Mouse (Mus musculus): ENCODE measurements around the gene Mfsd8. TPM values are rescaled to one million over a fixed set of nuclear protein-coding genes. Genes with fewer than 3 reads are reported as not detected.

Gene Mfsd8
- polyA plus RNA-seq, 1 experiment from 2014 or later, result 6.0 TPM

DNA sequence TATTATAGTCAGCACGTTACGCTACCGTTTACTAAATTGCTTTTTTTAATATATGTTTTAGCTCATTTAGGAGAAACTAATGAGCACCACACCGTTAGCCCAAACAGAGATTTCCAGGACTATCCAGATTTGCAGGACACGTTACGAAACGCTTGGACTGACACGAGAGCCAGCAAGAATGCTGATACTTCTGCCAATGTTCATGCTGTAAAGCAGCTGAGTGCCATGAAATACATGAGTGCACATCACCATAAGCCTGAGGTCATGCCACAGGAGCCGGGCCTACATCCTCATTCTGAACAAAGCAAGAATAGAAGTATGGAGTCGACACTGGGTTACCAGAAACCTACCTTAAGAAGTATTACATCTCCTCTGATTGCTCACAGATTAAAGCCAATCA is 38.0 kb downstream of the Mfsd8 start:
- no peak for ATAC-seq
- Histone ChIP-seq H3K36me3 (ENCODE audit: control insufficient read depth, insufficient read depth, low read length) (peaks cover 14% of the 10 kb centered on the region), H3K4me1 (ENCODE audit: control insufficient read depth, insufficient read depth, low read length) (no peaks in the 10 kb centered on the region), H3K27me3 (replicated peaks; ENCODE audit: control insufficient read depth, insufficient read depth, low read length) (no peaks in the 10 kb centered on the region), H3K4me3 (ENCODE audit: low read length) (no peak overlapping the region), H3K9ac (ENCODE audit: low read depth, low read length) (no peak overlapping the region), H3K4me2 (ENCODE audit: low read depth, low read length) (no peak overlapping the region), H3K9me3 (ENCODE audit: control insufficient read depth, low read length) (no peaks in the 10 kb centered on the region), H3K27ac (ENCODE audit: low read length) (no peak overlapping the region)
- WGBS, result 94% methylated on average over 10 of the region's 10 CpGs

DNA sequence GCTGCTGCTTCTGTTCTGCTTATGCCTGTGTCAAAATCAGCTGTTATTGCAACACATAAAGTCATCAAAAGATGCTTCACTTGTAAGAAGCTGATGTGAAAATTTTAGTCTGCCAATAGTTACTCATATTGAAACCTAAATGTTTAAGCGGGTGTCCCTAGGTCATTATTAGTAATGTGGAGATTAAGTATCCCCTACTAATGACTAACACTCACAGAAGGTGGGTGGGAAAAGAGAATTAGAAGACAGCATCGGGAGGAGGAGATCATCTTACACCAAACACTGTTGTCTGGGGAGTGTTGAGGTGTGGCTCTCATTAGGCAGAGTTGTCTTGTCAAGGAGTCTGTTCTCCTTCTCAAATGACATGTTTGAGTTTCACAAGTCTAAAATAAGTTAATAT is 39.8 kb downstream of the Mfsd8 start:
- no peaks in the 10 kb centered on the region for H3K9me3 ChIP-seq (ENCODE audit: control insufficient read depth, low read length)
- no peak overlapping the region for H3K27ac ChIP-seq (ENCODE audit: low read length)
- no peak overlapping the region for H3K4me3 ChIP-seq (ENCODE audit: low read length)
- no peak overlapping the region for H3K9ac ChIP-seq (ENCODE audit: low read depth, low read length)
- H3K4me1 ChIP-seq (ENCODE audit: control insufficient read depth, insufficient read depth, low read length), result no peaks in the 10 kb centered on the region
- H3K27me3 ChIP-seq (replicated peaks; ENCODE audit: control insufficient read depth, insufficient read depth, low read length), result no peaks in the 10 kb centered on the region
- no peak overlapping the region for H3K4me2 ChIP-seq (ENCODE audit: low read depth, low read length)
- ATAC-seq, result no peak
- H3K36me3 ChIP-seq (ENCODE audit: control insufficient read depth, insufficient read depth, low read length), result peaks cover 10% of the 10 kb centered on the region
- 68% methylated on average over 2 of the region's 2 CpGs for WGBS

DNA sequence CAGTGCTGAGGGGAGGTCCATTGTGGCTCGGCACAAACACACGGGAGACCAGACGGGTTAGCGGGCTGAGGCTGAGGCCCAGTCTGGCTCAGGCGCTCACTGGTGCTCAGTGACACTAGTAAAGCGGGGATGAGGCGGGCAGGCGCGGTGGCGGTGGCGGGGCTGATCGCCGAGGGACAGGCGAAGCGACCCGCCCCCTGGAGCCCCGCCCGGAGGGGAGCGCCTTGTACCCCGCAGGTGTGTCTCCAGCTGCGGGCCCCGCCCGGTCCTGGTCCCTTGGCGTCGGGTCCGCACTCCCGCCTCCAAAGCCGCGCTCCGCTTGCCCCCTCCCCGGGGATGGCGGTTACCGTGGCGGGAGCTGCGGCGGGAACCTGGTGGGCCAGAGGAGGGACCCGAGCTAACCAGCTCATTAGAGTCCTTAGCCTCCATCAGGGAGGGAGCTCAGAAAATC is 46.3 kb downstream of the Mfsd8 start:
- H3K27ac ChIP-seq (ENCODE audit: low read length), result peak overlapping the region; percentile 72
- 0 out of 2 replicates have a peak, but pooled peaks cover 2% of the 10 kb centered on the region for H3K4me1 ChIP-seq (ENCODE audit: control insufficient read depth, insufficient read depth, low read length)
- H3K4me3 ChIP-seq (ENCODE audit: low read length), result peak overlapping the region; percentile 93
- H3K9ac ChIP-seq (ENCODE audit: low read depth, low read length), result peak overlapping the region; percentile 86
- H3K9me3 ChIP-seq (ENCODE audit: control insufficient read depth, low read length), result no peaks in the 10 kb centered on the region
- 0 out of 2 replicates have a peak, but pooled peaks cover 3% of the 10 kb centered on the region for H3K36me3 ChIP-seq (ENCODE audit: control insufficient read depth, insufficient read depth, low read length)
- H3K4me2 ChIP-seq (ENCODE audit: low read depth, low read length), result peak overlapping the region; percentile 87
- WGBS, result under 1% methylated on average over 34 of the region's 37 CpGs
- no peaks in the 10 kb centered on the region for H3K27me3 ChIP-seq (replicated peaks; ENCODE audit: control insufficient read depth, insufficient read depth, low read length)
- peak; percentile 87 for ATAC-seq

DNA sequence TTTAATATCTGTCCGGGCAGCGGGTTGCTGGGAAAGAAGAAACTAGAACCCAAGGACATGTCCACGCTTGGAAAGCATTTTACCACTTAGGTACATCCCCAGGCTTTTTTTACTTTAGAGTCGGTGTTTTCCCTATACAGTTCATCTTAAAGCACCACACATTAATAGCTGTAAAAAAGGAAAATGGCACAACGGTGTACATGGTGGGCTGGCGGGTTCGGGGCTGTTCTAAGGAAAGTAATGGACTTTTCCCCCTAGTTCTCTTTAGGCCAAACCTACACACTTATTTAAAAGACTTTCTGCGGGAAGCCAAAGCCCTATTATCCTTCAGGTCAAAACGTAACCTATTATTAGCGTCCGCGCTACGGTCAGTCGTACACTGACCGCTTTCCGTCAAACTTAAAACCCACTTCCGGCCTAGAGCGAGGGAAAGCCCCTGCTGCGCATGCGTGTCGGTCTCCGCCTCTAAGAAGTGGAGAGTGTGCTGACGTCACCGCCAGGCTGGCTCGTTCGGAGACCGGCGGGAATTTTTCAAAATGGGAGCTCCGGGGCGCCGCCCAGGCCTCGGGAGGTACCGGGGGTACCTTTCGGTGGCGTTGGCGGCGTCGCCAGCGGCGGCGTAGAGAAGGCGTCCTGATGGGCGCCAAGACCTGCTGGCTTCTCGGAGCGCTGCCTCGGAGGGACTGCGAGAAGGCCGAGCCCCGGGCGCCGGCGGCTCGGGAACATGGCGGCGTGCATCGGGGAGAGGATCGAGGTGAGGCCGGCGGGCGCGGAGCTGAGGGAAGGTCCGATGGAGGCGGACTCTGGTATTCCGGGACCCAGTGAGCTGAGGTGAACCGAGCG is 46.9 kb downstream of the Mfsd8 start, which contains the start of gene Plk4:
Plk4 (plus strand) TSS at position 490 of the 843 bp plus-strand sequence.
- Histone ChIP-seq H3K27ac (ENCODE audit: low read length) (peak within 1 kb of the TSS; percentile 72), H3K4me3 (ENCODE audit: low read length) (peak within 1 kb of the TSS; percentile 93), H3K4me2 (ENCODE audit: low read depth, low read length) (peak within 1 kb of the TSS; percentile 87), H3K9ac (ENCODE audit: low read depth, low read length) (peak within 1 kb of the TSS; percentile 86), H3K4me1 (ENCODE audit: control insufficient read depth, insufficient read depth, low read length) (0 out of 2 replicates have a peak, but pooled peaks cover 2% of the 10 kb centered on the region), H3K27me3 (replicated peaks; ENCODE audit: control insufficient read depth, insufficient read depth, low read length) (no peaks in the 10 kb centered on the region), H3K36me3 (ENCODE audit: control insufficient read depth, insufficient read depth, low read length) (no peaks in the 10 kb centered on the region), H3K9me3 (ENCODE audit: control insufficient read depth, low read length) (no peaks in the 10 kb centered on the region)
- peak; percentile 94 for ATAC-seq
- 2% methylated on average over 66 of the region's 66 CpGs for WGBS

DNA sequence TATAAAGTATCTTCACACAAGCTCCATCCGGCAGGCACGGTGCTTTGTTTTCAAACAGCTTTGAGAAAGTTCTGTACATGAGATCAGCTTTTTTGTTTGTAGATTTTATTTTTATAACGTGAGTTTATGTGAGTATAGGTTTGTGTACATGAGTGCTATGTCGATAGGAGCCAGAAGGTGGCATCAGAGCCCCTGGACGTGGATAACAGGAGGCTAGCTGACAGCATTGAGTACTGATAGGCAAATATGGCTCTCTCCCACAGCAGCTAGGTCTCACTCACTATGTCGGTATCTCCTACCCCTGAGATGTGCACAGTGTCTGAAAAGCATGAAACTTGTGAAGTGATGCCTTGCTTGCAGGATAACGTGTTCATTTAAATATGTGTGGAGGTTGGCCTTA is 48.2 kb downstream of the Mfsd8 start:
- no peak for ATAC-seq
- H3K27me3 ChIP-seq (replicated peaks; ENCODE audit: control insufficient read depth, insufficient read depth, low read length), result no peaks in the 10 kb centered on the region
- no peak overlapping the region for H3K4me3 ChIP-seq (ENCODE audit: low read length)
- no peaks in the 10 kb centered on the region for H3K36me3 ChIP-seq (ENCODE audit: control insufficient read depth, insufficient read depth, low read length)
- H3K4me1 ChIP-seq (ENCODE audit: control insufficient read depth, insufficient read depth, low read length), result 0 out of 2 replicates have a peak, but pooled peaks cover 2% of the 10 kb centered on the region
- no peak overlapping the region for H3K27ac ChIP-seq (ENCODE audit: low read length)
- no peak overlapping the region for H3K4me2 ChIP-seq (ENCODE audit: low read depth, low read length)
- H3K9me3 ChIP-seq (ENCODE audit: control insufficient read depth, low read length), result no peaks in the 10 kb centered on the region
- WGBS, result 40% methylated on average over 7 of the region's 7 CpGs
- H3K9ac ChIP-seq (ENCODE audit: low read depth, low read length), result no peak overlapping the region

DNA sequence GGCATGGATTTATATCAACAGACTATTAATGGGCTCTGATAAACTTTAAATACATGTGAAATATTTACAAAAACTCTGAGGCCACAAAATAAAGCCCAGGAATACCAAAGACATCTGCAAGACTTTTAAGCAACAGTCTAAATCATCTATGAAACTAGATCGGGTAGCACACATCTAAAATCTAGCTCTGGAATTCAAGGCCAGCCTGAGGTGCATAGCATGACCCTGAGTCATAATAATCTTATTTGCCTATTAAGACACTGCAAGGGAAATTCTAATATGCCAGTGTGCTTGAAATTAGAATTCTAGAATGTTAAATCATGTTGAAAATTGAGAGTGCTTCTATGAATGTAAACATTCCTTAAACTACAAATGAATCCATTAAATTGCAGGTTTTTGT is 48.6 kb downstream of the Mfsd8 start:
- H3K4me3 ChIP-seq (ENCODE audit: low read length), result no peak overlapping the region
- no peaks in the 10 kb centered on the region for H3K9me3 ChIP-seq (ENCODE audit: control insufficient read depth, low read length)
- 0 out of 2 replicates have a peak, but pooled peaks cover 2% of the 10 kb centered on the region for H3K4me1 ChIP-seq (ENCODE audit: control insufficient read depth, insufficient read depth, low read length)
- no peaks in the 10 kb centered on the region for H3K27me3 ChIP-seq (replicated peaks; ENCODE audit: control insufficient read depth, insufficient read depth, low read length)
- no peak overlapping the region for H3K27ac ChIP-seq (ENCODE audit: low read length)
- no peak overlapping the region for H3K9ac ChIP-seq (ENCODE audit: low read depth, low read length)
- H3K36me3 ChIP-seq (ENCODE audit: control insufficient read depth, insufficient read depth, low read length), result no peaks in the 10 kb centered on the region
- H3K4me2 ChIP-seq (ENCODE audit: low read depth, low read length), result no peak overlapping the region
- WGBS, result 72% methylated on average over 1 of the region's 1 CpGs
- no peak for ATAC-seq

DNA sequence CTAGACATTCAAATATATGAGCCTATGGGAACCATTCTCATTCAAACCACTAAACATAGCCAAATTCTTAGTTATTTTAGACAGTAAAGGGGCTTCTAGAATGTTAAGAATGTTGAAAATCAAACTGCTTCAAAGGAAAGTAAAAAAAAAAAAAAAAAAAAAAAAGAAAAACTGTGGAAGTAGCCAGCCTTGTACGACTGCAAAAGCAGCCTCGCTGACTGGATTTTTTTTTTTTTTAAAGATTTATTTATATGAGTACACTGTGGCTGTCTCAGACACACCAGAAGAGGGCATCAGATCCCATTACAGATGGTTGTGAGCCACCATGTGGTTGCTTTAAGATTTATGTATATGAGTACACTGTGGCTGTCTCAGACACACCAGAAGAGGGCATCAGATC is 52.9 kb downstream of the Mfsd8 start:
- no peaks in the 10 kb centered on the region for H3K27me3 ChIP-seq (replicated peaks; ENCODE audit: control insufficient read depth, insufficient read depth, low read length)
- no peak overlapping the region for H3K4me2 ChIP-seq (ENCODE audit: low read depth, low read length)
- H3K27ac ChIP-seq (ENCODE audit: low read length), result no peak overlapping the region
- no peak overlapping the region for H3K9ac ChIP-seq (ENCODE audit: low read depth, low read length)
- no peak for ATAC-seq
- H3K4me3 ChIP-seq (ENCODE audit: low read length), result no peak overlapping the region
- no peaks in the 10 kb centered on the region for H3K4me1 ChIP-seq (ENCODE audit: control insufficient read depth, insufficient read depth, low read length)
- H3K36me3 ChIP-seq (ENCODE audit: control insufficient read depth, insufficient read depth, low read length), result no peaks in the 10 kb centered on the region
- H3K9me3 ChIP-seq (ENCODE audit: control insufficient read depth, low read length), result no peaks in the 10 kb centered on the region
- 68% methylated on average over 2 of the region's 2 CpGs for WGBS

Other genes starting within 250 kb of the Mfsd8 start
- gene Slc25a31, start 138.0 kb downstream of the Mfsd8 start, polyA plus RNA-seq (2015; fragmentation: Nextera tagmentation; extraction: Ambion mirVana), result 0.10 and 0.16 TPM in 2 replicates
- gene Hspa4l, start 102.4 kb downstream of the Mfsd8 start, polyA plus RNA-seq (2015; fragmentation: Nextera tagmentation; extraction: Ambion mirVana), result 12.6 and 12.8 TPM in 2 replicates
- 27.9 and 31.7 TPM in 2 replicates for gene Plk4, start 46.9 kb downstream of the Mfsd8 start, polyA plus RNA-seq (2015; fragmentation: Nextera tagmentation; extraction: Ambion mirVana)
- gene Abhd18, start 84 bp upstream of the Mfsd8 start, polyA plus RNA-seq (2015; fragmentation: Nextera tagmentation; extraction: Ambion mirVana), result 12.6 and 15.8 TPM in 2 replicates
- gene 1700034I23Rik, start 55.7 kb upstream of the Mfsd8 start, polyA plus RNA-seq (2015; fragmentation: Nextera tagmentation; extraction: Ambion mirVana), result 0.12 and 0.16 TPM in 2 replicates
- gene Larp1b, start 102.9 kb upstream of the Mfsd8 start, polyA plus RNA-seq (2015; fragmentation: Nextera tagmentation; extraction: Ambion mirVana), result 13.1 and 14.4 TPM in 2 replicates
- 57.6 and 70.9 TPM in 2 replicates for gene Pgrmc2, start 236.2 kb upstream of the Mfsd8 start, polyA plus RNA-seq (2015; fragmentation: Nextera tagmentation; extraction: Ambion mirVana)

Data from intestine, embryonic 16.5 days (tissue).